Comparison of ENCODE assay signal across 8 mouse cellular contexts in the genomic region with DNA sequence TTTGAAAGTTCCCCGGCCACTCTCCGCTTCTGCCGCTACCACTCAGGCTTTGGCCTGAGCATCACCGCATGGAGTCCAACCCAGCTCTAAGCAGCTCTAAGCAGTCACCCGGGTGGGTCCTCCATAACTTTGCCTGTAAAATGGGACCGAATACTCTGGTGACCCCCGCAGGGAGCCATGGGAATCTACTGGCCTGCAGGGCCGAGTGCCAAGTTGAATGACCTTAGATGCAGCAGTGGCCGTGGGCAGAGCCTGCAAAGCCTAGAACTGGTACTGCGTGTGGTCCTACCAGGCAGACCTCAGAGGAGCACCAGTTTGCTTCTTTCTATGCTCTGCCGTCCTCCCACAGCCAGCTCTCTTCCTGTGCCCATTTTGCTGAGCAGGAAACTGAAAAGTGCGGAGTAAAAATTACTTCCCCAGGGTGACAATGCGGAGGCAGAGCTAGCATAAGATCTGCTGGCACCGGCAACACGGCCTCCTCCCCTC. TPM values are rescaled to one million over a fixed set of nuclear protein-coding genes. Genes with fewer than 3 reads are reported as not detected.
A peak's percentile ranks its signal among the peaks of the same experiment; 100 is the strongest.
DNase-seq lines count a peak whose midpoint lies in the region; ATAC-seq lines count a peak whose summit lies in the region.

No protein-coding gene starts in this region.

- peak overlapping the region; percentile 100 for H3K4me2 ChIP-seq in embryonic facial prominence, embryonic 15.5 days (replicated peaks)
- H3K4me2 ChIP-seq in hindbrain, embryonic 14.5 days (replicated peaks): peak overlapping the region; percentile 95
- peak overlapping the region; percentile 98 for H3K4me2 ChIP-seq in liver, embryonic 11.5 days

- H3K4me3 ChIP-seq in embryonic facial prominence, embryonic 15.5 days (replicated peaks): peak overlapping the region; percentile 62
- H3K4me3 ChIP-seq in hindbrain, embryonic 14.5 days (replicated peaks; ENCODE audit: low read length): peak overlapping the region; percentile 51
- peak overlapping the region; percentile 64 for H3K4me3 ChIP-seq in liver, embryonic 11.5 days (ENCODE audit: low read depth, low read length)

- H3K4me1 ChIP-seq in embryonic facial prominence, embryonic 15.5 days: peaks cover 10% of the 10 kb centered on the region
- no peaks in the 10 kb centered on the region; the same call in 1 of the 2 replicates for H3K4me1 ChIP-seq in hindbrain, embryonic 14.5 days (replicated peaks; ENCODE audit: control insufficient read depth, insufficient read depth, low read length)
- peaks cover 5% of the 10 kb centered on the region; the same call in 1 of the 2 replicates for H3K4me1 ChIP-seq in liver, embryonic 11.5 days (replicated peaks; ENCODE audit: control insufficient read depth, insufficient read depth, low read length)

- peak overlapping the region; percentile 51 for H3K9ac ChIP-seq in embryonic facial prominence, embryonic 15.5 days
- peak overlapping the region; percentile 57 for H3K9ac ChIP-seq in hindbrain, embryonic 14.5 days
- H3K9ac ChIP-seq in liver, embryonic 11.5 days (ENCODE audit: low read depth, low read length): peak overlapping the region; percentile 62

- H3K36me3 ChIP-seq in embryonic facial prominence, embryonic 15.5 days: no peaks in the 10 kb centered on the region
- no peaks in the 10 kb centered on the region for H3K36me3 ChIP-seq in hindbrain, embryonic 14.5 days (replicated peaks; ENCODE audit: control insufficient read depth, insufficient read depth)
- no peaks in the 10 kb centered on the region for H3K36me3 ChIP-seq in liver, embryonic 11.5 days (ENCODE audit: control insufficient read depth, insufficient read depth, low read length)

- peaks cover 25% of the 10 kb centered on the region for H3K27me3 ChIP-seq in embryonic facial prominence, embryonic 15.5 days
- peaks cover 27% of the 10 kb centered on the region for H3K27me3 ChIP-seq in hindbrain, embryonic 14.5 days (ENCODE audit: control insufficient read depth, insufficient read depth, low read length)
- peaks cover 10% of the 10 kb centered on the region; the same call in 1 of the 2 replicates for H3K27me3 ChIP-seq in liver, embryonic 11.5 days (replicated peaks; ENCODE audit: control insufficient read depth, insufficient read depth, low read length)

- DNase-seq in layer of hippocampus, adult 9-11 months: peak; percentile 15
- no peak for DNase-seq in layer of hippocampus, adult 9-10 months (ENCODE audit: low spot score)
- DNase-seq in adrenal gland, adult 18-20 months (ENCODE audit: low spot score in 2 of 2): peak; percentile 32 to 69
- DNase-seq in hindbrain, embryonic 14.5 days (ENCODE audit: low spot score): peak; percentile 26
- peak; percentile 61 for DNase-seq in liver, embryonic 11.5 days (ENCODE audit: low spot score)
- DNase-seq in naive thymus-derived CD4-positive, alpha-beta T cell, adult 2 months (ENCODE audit: low read depth): peak; percentile 72
- DNase-seq in urinary bladder, postnatal 10 days (ENCODE audit: low spot score): no peak

- no peak for ATAC-seq in embryonic facial prominence, embryonic 15.5 days (ENCODE audit: insufficient number of reproducible peaks, low FRiP score, low TSS enrichment, low read depth)
- peak; percentile 56; the same call in 1 of the 2 replicates for ATAC-seq in hindbrain, embryonic 14.5 days (ENCODE audit: low FRiP score)
- peak; percentile 36 for ATAC-seq in liver, embryonic 11.5 days (replicated peaks; ENCODE audit: low FRiP score)

- WGBS in embryonic facial prominence, embryonic 15.5 days: 4% methylated on average over 15 of the region's 15 CpGs
- 3% methylated on average over 15 of the region's 15 CpGs for WGBS in hindbrain, embryonic 14.5 days
- 2% methylated on average over 15 of the region's 15 CpGs for WGBS in liver, embryonic 11.5 days

- H3K27ac ChIP-seq in embryonic facial prominence, embryonic 15.5 days (replicated peaks): no peak overlapping the region
- H3K27ac ChIP-seq in hindbrain, embryonic 14.5 days: no peak overlapping the region
- H3K27ac ChIP-seq in liver, embryonic 11.5 days (ENCODE audit: low read depth, low read length): no peak overlapping the region

- no peaks in the 10 kb centered on the region for H3K9me3 ChIP-seq in embryonic facial prominence, embryonic 15.5 days (replicated peaks)
- H3K9me3 ChIP-seq in hindbrain, embryonic 14.5 days (ENCODE audit: control insufficient read depth, low read length): no peaks in the 10 kb centered on the region
- no peaks in the 10 kb centered on the region for H3K9me3 ChIP-seq in liver, embryonic 11.5 days (ENCODE audit: control insufficient read depth, low read length)

RNA-seq across cellular contexts. Expression of gene Pfkfb3, which starts 0.9 kb away (rescaled TPM):
- total RNA-seq in adrenal gland, adult 18-20 months (2021): 100 to 1,000 TPM; 162 to 232 TPM
- polyA plus RNA-seq in embryonic facial prominence, embryonic 15.5 days (2015; fragmentation: Nextera tagmentation; extraction: Ambion mirVana): 13.9 and 16.6 TPM in 2 replicates
- 27.6 and 32.0 TPM in 2 replicates for polyA plus RNA-seq in hindbrain, embryonic 14.5 days (2014; fragmentation: Nextera tagmentation; extraction: Ambion mirVana)
- 17.5 and 20.3 TPM in 2 replicates for polyA plus RNA-seq in liver, embryonic 11.5 days (2014; fragmentation: Nextera tagmentation; extraction: Ambion mirVana)

RNA-seq across cellular contexts. Expression of gene Rbm17, which starts 50.9 kb away (rescaled TPM):
- total RNA-seq in adrenal gland, adult 18-20 months (2021): 100 to 1,000 TPM; 105 to 113 TPM
- 140 and 142 TPM in 2 replicates for polyA plus RNA-seq in embryonic facial prominence, embryonic 15.5 days (2015; fragmentation: Nextera tagmentation; extraction: Ambion mirVana)
- polyA plus RNA-seq in hindbrain, embryonic 14.5 days (2014; fragmentation: Nextera tagmentation; extraction: Ambion mirVana): 116 and 118 TPM in 2 replicates
- 176 and 179 TPM in 2 replicates for polyA plus RNA-seq in liver, embryonic 11.5 days (2014; fragmentation: Nextera tagmentation; extraction: Ambion mirVana)

Comparison
In these comparisons a context has a peak if more than half of its experiments do, and no peak if none do; other contexts are left out.
1. DNase-seq: peak in layer of hippocampus, adult 9-11 months (single experiment), adrenal gland, adult 18-20 months (2 of 2), hindbrain, embryonic 14.5 days (single experiment), liver, embryonic 11.5 days (single experiment) and naive thymus-derived CD4-positive, alpha-beta T cell, adult 2 months (single experiment); none in layer of hippocampus, adult 9-10 months (single experiment) and urinary bladder, postnatal 10 days (single experiment).
2. Peak in every context shown above with its lines, with median percentiles within 50 percentile points of each other: H3K4me2 ChIP-seq, H3K4me3 ChIP-seq and H3K9ac ChIP-seq.